Mouse (Mus musculus) erythroblast, embryonic 14.5 days (primary cell): ENCODE measurements at regions not wholly inside any gene's neighbourhood (a gene's known extent, or its start where the extent isn't known, plus 50 kb on each side); places are given as distances from the start of the nearest gene placed in this dataset.

Source experiments
- GATA1 ChIP-seq: IDR thresholded peaks from 2 replicates; pipeline ENCODE4 v1.6.1; 2012; ENCODE audit warnings: low read length, inconsistent platforms, mixed read lengths
- TAL1 ChIP-seq: IDR thresholded peaks from 3 replicates; pipeline ENCODE4 v1.6.1; 2012; ENCODE audit warnings: low read length, inconsistent platforms, mixed read lengths

- no peak for TF ChIP-seq GATA1
- TF ChIP-seq TAL1 = no peak
These were observed 60.2 kb upstream of the Cd34 start for GRCm38 (mm10) chr1:194878440-194878839.
